Mouse (Mus musculus): ENCODE measurements at regions not wholly inside any gene's neighbourhood (a gene's known extent, or its start where the extent isn't known, plus 50 kb on each side); places are given as distances from the start of the nearest gene placed in this dataset.

GRCm38 (mm10) chr15:63020826-63021225 lies 824.2 kb downstream of the Gsdmc2 start:
- TF ChIP-seq MYOG (IDR thresholded peaks at IDR 0.05; ENCODE audit: control insufficient read depth in 1 of 3, insufficient read depth in 1 of 3, insufficient read length in 2 of 3, low read depth in 2 of 3) (no peak), POLR2A (IDR thresholded peaks at IDR 0.05; ENCODE audit: insufficient read length, low read depth) (no peak), E2F4 (IDR thresholded peaks at IDR 0.05; ENCODE audit: insufficient read depth) (no peak), CEBPB (IDR thresholded peaks at IDR 0.05; ENCODE audit: insufficient read depth, poor library complexity, severe bottlenecking) (0 out of 2 replicates have a peak, but pooled peaks have one; percentile 27), POLR2AphosphoS2 (IDR thresholded peaks at IDR 0.05; ENCODE audit: insufficient read length, low read depth) (no peak), TCF12 (IDR thresholded peaks at IDR 0.05; ENCODE audit: insufficient read depth, poor library complexity, severe bottlenecking) (peak; percentile 44), USF1 (IDR thresholded peaks at IDR 0.05; ENCODE audit: low read depth) (no peak), MAX (IDR thresholded peaks at IDR 0.05; ENCODE audit: low read depth) (no peak), MYOD1 (IDR thresholded peaks at IDR 0.05; ENCODE audit: control insufficient read depth in 1 of 3, insufficient read length in 2 of 3, low read depth in 2 of 3) (peak; percentile 14 to 77 (median 68)), TCF3 (IDR thresholded peaks at IDR 0.05; ENCODE audit: insufficient read length, low read depth) (no peak), SRF (IDR thresholded peaks at IDR 0.05; ENCODE audit: control insufficient read depth, insufficient read length, low read depth) (no peak)
